Mouse (Mus musculus): Measurements from ENCODE around the gene Cnih3.

Cnih3 gene

GRCm38 (mm10) chr1:181389264-181389663, 36.8 kb downstream of the Cnih3 start:
- in situ Hi-C loops (cut with MboI; ENCODE audit: low pct_unique_long_range_greater_than_20kb in 1 of 2, low sequenced_read_pairs in 2 of 2, unreplicated experiment in 1 of 2): no loop called here

- in situ Hi-C loops (cut with MboI; ENCODE audit: low pct_unique_long_range_greater_than_20kb in 1 of 2, low sequenced_read_pairs in 2 of 2, unreplicated experiment in 1 of 2): no loop called here
Observed at GRCm38 (mm10) chr1:181392489-181392888, 40.1 kb downstream of the Cnih3 start.

GRCm38 (mm10) chr1:181393250-181394149, 41.1 kb downstream of the Cnih3 start:
- in situ Hi-C loops (cut with MboI; ENCODE audit: low pct_unique_long_range_greater_than_20kb in 1 of 2, low sequenced_read_pairs in 2 of 2, unreplicated experiment in 1 of 2): no loop called here

- in situ Hi-C loops (cut with MboI; ENCODE audit: low pct_unique_long_range_greater_than_20kb in 1 of 2, low sequenced_read_pairs in 2 of 2, unreplicated experiment in 1 of 2): no loop called here
Observed at GRCm38 (mm10) chr1:181395234-181395828, 42.9 kb downstream of the Cnih3 start.

- in situ Hi-C loops (cut with MboI; ENCODE audit: low pct_unique_long_range_greater_than_20kb in 1 of 2, low sequenced_read_pairs in 2 of 2, unreplicated experiment in 1 of 2): no loop called here
Observed at GRCm38 (mm10) chr1:181399179-181399578, 46.8 kb downstream of the Cnih3 start.

- in situ Hi-C loops (cut with MboI; ENCODE audit: low pct_unique_long_range_greater_than_20kb in 1 of 2, low sequenced_read_pairs in 2 of 2, unreplicated experiment in 1 of 2): no loop called here
Observed at GRCm38 (mm10) chr1:181403056-181403455, 50.6 kb downstream of the Cnih3 start.

- in situ Hi-C loops (cut with MboI; ENCODE audit: low pct_unique_long_range_greater_than_20kb in 1 of 2, low sequenced_read_pairs in 2 of 2, unreplicated experiment in 1 of 2): no loop called here
Observed at GRCm38 (mm10) chr1:181407281-181407680, 54.9 kb downstream of the Cnih3 start.

- in situ Hi-C loops (cut with MboI; ENCODE audit: low pct_unique_long_range_greater_than_20kb in 1 of 2, low sequenced_read_pairs in 2 of 2, unreplicated experiment in 1 of 2): no loop called here
Observed at GRCm38 (mm10) chr1:181408086-181408975, 55.9 kb downstream of the Cnih3 start.

GRCm38 (mm10) chr1:181409693-181410092, 57.3 kb downstream of the Cnih3 start:
- in situ Hi-C loops (cut with MboI; ENCODE audit: low pct_unique_long_range_greater_than_20kb in 1 of 2, low sequenced_read_pairs in 2 of 2, unreplicated experiment in 1 of 2): no loop called here

GRCm38 (mm10) chr1:181410647-181411254, 58.3 kb downstream of the Cnih3 start:
- in situ Hi-C loops (cut with MboI; ENCODE audit: low pct_unique_long_range_greater_than_20kb in 1 of 2, low sequenced_read_pairs in 2 of 2, unreplicated experiment in 1 of 2): no loop called here

GRCm38 (mm10) chr1:181414985-181415384, 62.6 kb downstream of the Cnih3 start:
- in situ Hi-C loops (cut with MboI; ENCODE audit: low pct_unique_long_range_greater_than_20kb in 1 of 2, low sequenced_read_pairs in 2 of 2, unreplicated experiment in 1 of 2): no loop called here

GRCm38 (mm10) chr1:181416841-181417240, 64.4 kb downstream of the Cnih3 start:
- in situ Hi-C loops (cut with MboI; ENCODE audit: low pct_unique_long_range_greater_than_20kb in 1 of 2, low sequenced_read_pairs in 2 of 2, unreplicated experiment in 1 of 2): no loop called here

GRCm38 (mm10) chr1:181417937-181418523, 65.6 kb downstream of the Cnih3 start:
- in situ Hi-C loops (cut with MboI; ENCODE audit: low pct_unique_long_range_greater_than_20kb in 1 of 2, low sequenced_read_pairs in 2 of 2, unreplicated experiment in 1 of 2): no loop called here

GRCm38 (mm10) chr1:181420080-181420536, 67.7 kb downstream of the Cnih3 start:
- in situ Hi-C loops (cut with MboI; ENCODE audit: low pct_unique_long_range_greater_than_20kb in 1 of 2, low sequenced_read_pairs in 2 of 2, unreplicated experiment in 1 of 2): no loop called here

GRCm38 (mm10) chr1:181422796-181423195, 70.4 kb downstream of the Cnih3 start:
- in situ Hi-C loops (cut with MboI; ENCODE audit: low pct_unique_long_range_greater_than_20kb in 1 of 2, low sequenced_read_pairs in 2 of 2, unreplicated experiment in 1 of 2): no loop called here

GRCm38 (mm10) chr1:181424922-181425321, 72.5 kb downstream of the Cnih3 start:
- in situ Hi-C loops (cut with MboI; ENCODE audit: low pct_unique_long_range_greater_than_20kb in 1 of 2, low sequenced_read_pairs in 2 of 2, unreplicated experiment in 1 of 2): no loop called here

- in situ Hi-C loops (cut with MboI; ENCODE audit: low pct_unique_long_range_greater_than_20kb in 1 of 2, low sequenced_read_pairs in 2 of 2, unreplicated experiment in 1 of 2): no loop called here
Observed at GRCm38 (mm10) chr1:181425388-181425787, 73.0 kb downstream of the Cnih3 start.

- in situ Hi-C loops (cut with MboI; ENCODE audit: low pct_unique_long_range_greater_than_20kb in 1 of 2, low sequenced_read_pairs in 2 of 2, unreplicated experiment in 1 of 2): no loop called here
Observed at GRCm38 (mm10) chr1:181426406-181426805, 74.0 kb downstream of the Cnih3 start.

Measured in mouse embryonic stem cell (cell line).